Mouse (Mus musculus) C2C12 (cell line): Measurements from ENCODE around the gene Pprc1. TPM values are rescaled to one million over a fixed set of nuclear protein-coding genes. Genes with fewer than 3 reads are reported as not detected.

ENCODE experiments used
- H3K27me3 ChIP-seq: one replicate; pipeline ENCODE4 v1.6.1; 2011; ENCODE audit not compliant: control insufficient read depth, insufficient read depth, insufficient read length
- H3K36me3 ChIP-seq: one replicate; pipeline ENCODE4 v1.6.1; 2011; ENCODE audit not compliant: control insufficient read depth, insufficient read depth
- H3K4me3 ChIP-seq: one replicate; pipeline ENCODE4 v1.5.1; 2011; ENCODE audit warnings: mild to moderate bottlenecking, control low read depth; ENCODE audit not compliant: poor library complexity, insufficient read depth, severe bottlenecking
- H3K79me2 ChIP-seq: one replicate; pipeline ENCODE4 v1.6.1; 2011; ENCODE audit not compliant: control insufficient read depth, insufficient read depth
- H3K79me3 ChIP-seq: one replicate; pipeline ENCODE4 v1.6.1; 2011; ENCODE audit warnings: low read depth, control low read depth
- H3ac ChIP-seq: one replicate; pipeline ENCODE3; 2011; ENCODE audit warnings: low read depth; ENCODE audit not compliant: control insufficient read depth, insufficient read length
- CEBPB ChIP-seq: IDR thresholded peaks from one replicate; pipeline ENCODE4 v1.6.1; 2011; ENCODE audit warnings: low read depth, mild to moderate bottlenecking, control low read depth, moderate library complexity
- CTCF ChIP-seq: IDR thresholded peaks from one replicate; pipeline ENCODE4 v1.5.1; 2011; ENCODE audit not compliant: control insufficient read depth, insufficient read depth, insufficient read length
- FOSL1 ChIP-seq: IDR thresholded peaks from one replicate; pipeline ENCODE4 v1.8.0; 2011; ENCODE audit warnings: mild to moderate bottlenecking, low read length; ENCODE audit not compliant: poor library complexity, insufficient read depth, severe bottlenecking
- MAX ChIP-seq: IDR thresholded peaks from one replicate; pipeline ENCODE4 v1.6.1; 2011; ENCODE audit warnings: mild to moderate bottlenecking, control low read depth
- MYOD1 ChIP-seq: IDR thresholded peaks from one replicate; pipeline ENCODE4 v1.6.1; 2011; ENCODE audit warnings: low read depth; ENCODE audit not compliant: control insufficient read depth, insufficient read length
- MYOG ChIP-seq: IDR thresholded peaks from one replicate; pipeline ENCODE4 v1.6.1; 2011; ENCODE audit not compliant: control insufficient read depth, insufficient read length; ENCODE audit errors: extremely low read depth
- USF1 ChIP-seq: IDR thresholded peaks from one replicate; pipeline ENCODE4 v1.6.1; 2011; ENCODE audit warnings: low read depth, mild to moderate bottlenecking, control low read depth, moderate library complexity
- polyA plus RNA-seq: library from polyadenylated mRNA; unstranded; fragments of >200 nt; fragmentation: generic; extraction: Trizol; gene quantifications from one replicate; pipeline ENCODE4 v1.2.1, GENCODE M21; 2012; ENCODE audit warnings: missing spikeins

The Pprc1 gene
- polyA plus RNA-seq, 1 experiment, result 30.6 TPM

DNA sequence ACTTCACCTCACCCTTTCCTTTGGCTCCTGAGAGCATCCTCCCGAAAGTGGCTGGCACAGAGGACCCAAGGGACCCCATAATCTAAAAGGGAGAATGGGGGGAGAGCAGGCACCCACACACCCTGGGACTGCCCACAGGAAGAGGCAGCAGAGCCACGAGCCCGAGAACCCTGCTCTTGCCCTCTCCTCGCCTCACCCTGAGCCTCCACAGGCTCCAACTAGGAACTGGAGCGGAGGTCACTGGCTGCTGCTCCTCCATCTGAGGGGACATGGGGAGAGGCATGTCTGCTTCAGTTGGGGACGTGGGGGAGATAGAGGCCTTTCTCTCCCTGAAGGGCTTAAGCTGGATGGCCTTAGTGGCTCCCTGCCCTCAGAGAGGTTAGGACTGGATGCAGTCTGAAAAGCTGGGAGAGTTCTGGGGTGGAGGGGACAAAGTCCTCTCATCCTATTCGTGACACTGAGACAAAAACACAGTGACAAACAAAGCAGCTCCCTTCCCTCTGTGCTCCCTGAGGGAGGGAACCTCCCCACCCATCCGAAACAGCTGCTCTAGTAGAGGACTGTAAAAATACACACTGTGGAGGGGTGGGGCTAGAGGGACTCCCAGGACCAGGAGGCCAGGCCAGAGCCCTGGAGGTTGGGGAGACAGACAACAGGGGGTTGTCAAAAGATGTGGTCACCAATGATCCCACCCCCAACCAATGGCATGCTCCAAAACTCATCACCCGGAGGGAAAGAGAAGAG lies 12.8 kb upstream of the Pprc1 start:
- no peaks in the 10 kb centered on the region for H3K27me3 ChIP-seq
- TF ChIP-seq MYOD1 (no peak), MAX (no peak), USF1 (no peak), CEBPB (no peak), MYOG (no peak)
- H3ac ChIP-seq, result no peak overlapping the region
- peaks cover 9% of the 10 kb centered on the region for H3K79me3 ChIP-seq
- peaks cover 52% of the 10 kb centered on the region for H3K36me3 ChIP-seq
- H3K79me2 ChIP-seq, result peaks cover 15% of the 10 kb centered on the region
- no peak overlapping the region for H3K4me3 ChIP-seq

DNA sequence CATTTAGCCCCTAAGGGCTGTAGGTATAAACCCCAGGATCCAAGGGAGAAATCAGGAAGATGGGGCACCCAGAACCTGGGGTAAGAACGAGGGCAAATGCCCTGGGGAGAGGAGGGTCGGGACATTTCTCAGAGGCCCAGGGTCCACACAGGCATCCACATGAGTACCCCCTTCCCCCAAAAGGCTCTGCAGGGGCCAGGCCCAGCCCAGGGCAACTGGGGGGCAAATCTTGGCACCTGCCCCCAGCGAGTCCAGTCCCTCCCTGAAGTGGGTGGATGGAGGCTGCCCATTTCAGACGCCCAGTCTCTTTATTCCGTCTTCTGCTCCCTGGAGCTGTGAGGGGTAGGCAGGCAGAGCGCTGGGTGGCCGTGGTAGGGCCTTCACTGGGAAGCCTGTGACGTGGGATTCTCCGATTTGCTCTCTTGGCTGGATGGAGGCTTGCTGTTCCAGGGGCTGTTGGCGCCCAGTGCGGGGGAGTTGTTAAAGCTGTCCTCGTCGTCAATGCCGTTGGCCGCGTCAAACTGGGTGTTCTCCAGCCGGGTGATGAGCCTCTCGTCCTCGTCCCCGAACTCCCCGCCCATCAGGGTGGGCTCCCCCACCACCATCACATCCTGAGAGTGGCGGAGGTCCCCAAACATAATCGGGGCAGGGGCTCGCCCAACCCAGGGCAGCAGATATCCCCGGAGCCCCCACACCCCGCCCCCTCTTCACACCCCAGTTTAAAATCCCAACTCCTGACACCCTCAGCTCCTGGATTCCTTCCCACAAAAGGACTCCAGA lies 11.8 kb upstream of the Pprc1 start:
- H3K79me3 ChIP-seq, result peaks cover 20% of the 10 kb centered on the region
- no peak overlapping the region for H3ac ChIP-seq
- H3K36me3 ChIP-seq, result peaks cover 52% of the 10 kb centered on the region
- H3K4me3 ChIP-seq, result no peak overlapping the region
- H3K79me2 ChIP-seq, result peaks cover 26% of the 10 kb centered on the region
- TF ChIP-seq MYOD1, result no peak
- TF ChIP-seq USF1, result no peak
- no peak for TF ChIP-seq CTCF
- no peak for TF ChIP-seq MAX
- no peak for TF ChIP-seq MYOG
- TF ChIP-seq CEBPB, result no peak
- no peak for TF ChIP-seq FOSL1
- H3K27me3 ChIP-seq, result no peaks in the 10 kb centered on the region

DNA sequence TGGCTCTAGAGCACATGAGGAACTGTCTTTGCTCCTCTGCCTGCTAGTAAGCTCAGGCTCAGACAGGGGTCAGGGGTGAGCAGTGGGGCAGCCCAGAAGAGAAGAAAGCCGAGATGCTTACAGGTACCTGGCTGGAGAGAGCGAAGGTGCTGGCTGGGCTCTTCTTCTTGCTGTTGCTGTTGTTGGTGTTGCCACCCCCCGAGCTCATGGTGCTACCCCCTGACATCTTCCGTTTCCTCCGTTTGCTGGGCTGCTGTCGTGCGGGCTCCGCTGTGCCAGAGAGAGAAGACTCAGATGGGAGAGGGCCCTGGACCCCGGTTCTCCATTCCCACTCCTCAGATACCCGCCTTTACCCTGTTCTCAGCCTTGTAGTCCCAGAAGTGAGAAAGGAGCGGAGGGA lies 10.8 kb upstream of the Pprc1 start:
- H3K36me3 ChIP-seq, result peaks cover 52% of the 10 kb centered on the region
- no peak overlapping the region for H3ac ChIP-seq
- H3K79me2 ChIP-seq, result peaks cover 36% of the 10 kb centered on the region
- H3K79me3 ChIP-seq, result peaks cover 30% of the 10 kb centered on the region
- TF ChIP-seq MAX (no peak), MYOG (no peak), USF1 (no peak), CEBPB (no peak), MYOD1 (no peak), CTCF (no peak), FOSL1 (no peak)
- H3K4me3 ChIP-seq, result no peak overlapping the region
- no peaks in the 10 kb centered on the region for H3K27me3 ChIP-seq

DNA sequence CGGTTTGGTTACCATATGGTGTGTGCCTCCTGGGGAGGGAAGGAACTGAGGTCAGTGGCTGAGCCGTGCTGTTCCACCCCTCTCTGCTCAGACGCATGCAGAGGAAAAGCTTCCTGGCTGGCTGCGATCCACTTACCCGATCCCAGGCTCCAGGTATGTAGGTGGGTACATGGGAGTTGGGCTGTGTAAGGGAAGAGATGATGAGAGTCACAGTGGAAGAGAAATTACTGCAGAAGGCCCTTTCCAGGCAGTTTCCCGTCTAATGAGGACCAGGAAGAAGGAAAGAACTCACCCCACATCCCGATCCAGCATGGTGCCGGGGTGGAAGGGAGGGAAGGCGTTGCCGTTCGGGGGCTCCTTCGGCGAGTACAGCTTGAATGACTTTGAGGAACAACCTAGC lies 8.7 kb upstream of the Pprc1 start:
- peaks cover 35% of the 10 kb centered on the region for H3K79me3 ChIP-seq
- H3K27me3 ChIP-seq, result no peaks in the 10 kb centered on the region
- no peak overlapping the region for H3ac ChIP-seq
- H3K79me2 ChIP-seq, result peaks cover 53% of the 10 kb centered on the region
- H3K36me3 ChIP-seq, result peaks cover 51% of the 10 kb centered on the region
- TF ChIP-seq CEBPB, result no peak
- no peak for TF ChIP-seq FOSL1
- TF ChIP-seq MAX, result no peak
- no peak for TF ChIP-seq MYOD1
- no peak for TF ChIP-seq CTCF
- no peak for TF ChIP-seq MYOG
- no peak for TF ChIP-seq USF1
- no peak overlapping the region for H3K4me3 ChIP-seq

DNA sequence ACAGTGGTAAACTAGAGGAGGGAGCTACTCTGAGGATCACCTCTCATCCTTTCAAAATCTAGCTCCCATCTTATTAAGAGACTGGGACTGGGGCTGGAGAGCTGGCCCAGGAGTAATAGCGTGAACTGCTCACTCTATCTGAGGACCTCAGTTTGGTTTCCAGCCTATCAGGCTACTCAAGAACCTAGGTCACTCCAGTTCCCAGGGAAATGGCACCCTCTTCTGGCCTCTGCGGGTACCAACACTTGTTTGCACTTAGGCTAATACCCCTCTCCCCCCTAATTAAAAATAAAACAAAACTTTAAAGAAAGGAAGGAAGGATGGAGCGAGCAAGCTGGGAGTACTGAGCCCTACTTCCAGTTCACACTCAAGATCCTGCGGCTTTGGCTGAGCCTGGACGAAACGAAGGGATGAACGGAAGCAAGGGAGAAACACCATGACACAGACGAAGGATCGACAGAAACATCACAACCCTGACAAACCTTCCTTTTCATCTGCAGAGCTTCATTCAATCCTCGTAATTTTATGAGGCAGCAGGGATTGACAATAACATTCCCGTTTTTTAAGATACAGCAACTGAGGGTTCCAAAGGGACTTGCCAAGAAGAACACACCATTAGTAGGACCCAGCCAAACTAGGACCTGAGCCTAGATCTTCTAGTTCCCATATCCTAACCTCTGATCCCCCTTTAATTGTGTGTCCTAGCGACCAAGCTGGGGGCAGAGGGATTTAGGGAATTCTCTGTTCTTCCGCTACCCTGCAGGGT lies 8.0 kb upstream of the Pprc1 start:
- H3ac ChIP-seq, result no peak overlapping the region
- H3K79me2 ChIP-seq, result peaks cover 60% of the 10 kb centered on the region
- H3K36me3 ChIP-seq, result peaks cover 44% of the 10 kb centered on the region
- H3K27me3 ChIP-seq, result no peaks in the 10 kb centered on the region
- H3K79me3 ChIP-seq, result peaks cover 42% of the 10 kb centered on the region
- H3K4me3 ChIP-seq, result no peak overlapping the region
- no peak for TF ChIP-seq MAX
- TF ChIP-seq FOSL1, result no peak
- no peak for TF ChIP-seq MYOD1
- no peak for TF ChIP-seq CEBPB
- no peak for TF ChIP-seq CTCF
